Comparison of ENCODE assay signal across 8 mouse cellular contexts in the genomic region with DNA sequence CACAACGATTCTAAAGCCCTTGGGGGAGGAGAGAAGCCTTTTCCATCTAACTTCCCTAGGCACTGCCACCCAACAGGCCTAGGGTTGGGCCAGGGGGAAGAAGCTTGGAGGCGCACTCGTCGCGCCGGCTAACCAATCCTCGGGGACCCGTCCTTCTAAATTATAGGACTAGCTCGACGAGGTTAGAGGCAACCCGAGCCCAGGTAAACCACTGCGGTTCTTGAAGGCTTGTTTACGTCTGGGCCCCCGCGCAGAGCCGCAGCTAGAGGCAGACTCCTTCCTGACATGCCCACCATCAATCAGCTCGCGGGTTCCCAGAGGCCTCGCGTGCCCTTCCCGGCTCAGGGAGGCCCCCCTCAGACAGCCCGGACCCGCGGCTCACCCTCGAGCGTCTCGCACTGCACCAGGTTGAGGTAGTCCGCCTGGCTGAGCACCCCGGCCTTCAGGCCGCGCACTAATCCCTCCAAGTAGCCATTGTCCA. TPM values are rescaled to one million over a fixed set of nuclear protein-coding genes. Genes with fewer than 3 reads are reported as not detected.
DNase-seq lines count a peak whose midpoint lies in the region; ATAC-seq lines count a peak whose summit lies in the region.

No protein-coding gene starts in this region.

- peak overlapping the region; percentile 86 for H3K27ac ChIP-seq in heart, embryonic 13.5 days (replicated peaks)
- H3K27ac ChIP-seq in embryonic facial prominence, embryonic 10.5 days (replicated peaks), result peak overlapping the region; percentile 85
- H3K27ac ChIP-seq in hindbrain, embryonic 16.5 days (ENCODE audit: low read depth, low read length), result peak overlapping the region; percentile 82

- H3K4me1 ChIP-seq in heart, embryonic 13.5 days, result peaks cover 30% of the 10 kb centered on the region
- peaks cover 23% of the 10 kb centered on the region for H3K4me1 ChIP-seq in embryonic facial prominence, embryonic 10.5 days
- peaks cover 29% of the 10 kb centered on the region for H3K4me1 ChIP-seq in hindbrain, embryonic 16.5 days (ENCODE audit: control insufficient read depth, insufficient read depth, low read depth, low read length)
- H3K4me1 ChIP-seq in megakaryocyte, embryonic 14.5 days, result peaks cover 66% of the 10 kb centered on the region

- DNase-seq in heart, adult 18-20 months, result no peak
- DNase-seq in CD4-positive helper T cell, adult 2 months (ENCODE audit: low read depth, low spot score), result peak; percentile 71
- DNase-seq in embryonic facial prominence, embryonic 10.5 days (ENCODE audit: low spot score), result no peak
- DNase-seq in adrenal gland, adult 2 months, result no peak
- DNase-seq in cerebellum, adult 8-10 months, result no peak

- H3K9me3 ChIP-seq in heart, embryonic 13.5 days, result no peaks in the 10 kb centered on the region
- H3K9me3 ChIP-seq in embryonic facial prominence, embryonic 10.5 days, result no peaks in the 10 kb centered on the region
- H3K9me3 ChIP-seq in hindbrain, embryonic 16.5 days (ENCODE audit: control insufficient read depth, low read length), result no peaks in the 10 kb centered on the region
- H3K9me3 ChIP-seq in megakaryocyte, embryonic 14.5 days, result no peaks in the 10 kb centered on the region

- peaks cover 4% of the 10 kb centered on the region; the same call in 1 of the 2 replicates for H3K27me3 ChIP-seq in heart, embryonic 13.5 days (replicated peaks)
- peaks cover 11% of the 10 kb centered on the region for H3K27me3 ChIP-seq in embryonic facial prominence, embryonic 10.5 days (replicated peaks; ENCODE audit: low read depth, poor library complexity, severe bottlenecking)
- no peaks in the 10 kb centered on the region for H3K27me3 ChIP-seq in hindbrain, embryonic 16.5 days (replicated peaks; ENCODE audit: control insufficient read depth, insufficient read depth, low read length)
- no peaks in the 10 kb centered on the region for H3K27me3 ChIP-seq in megakaryocyte, embryonic 14.5 days (replicated peaks)

- peaks cover 8% of the 10 kb centered on the region for H3K36me3 ChIP-seq in heart, embryonic 13.5 days
- H3K36me3 ChIP-seq in embryonic facial prominence, embryonic 10.5 days (replicated peaks), result no peaks in the 10 kb centered on the region
- no peaks in the 10 kb centered on the region for H3K36me3 ChIP-seq in hindbrain, embryonic 16.5 days (ENCODE audit: control insufficient read depth, insufficient read depth, low read length)
- H3K36me3 ChIP-seq in megakaryocyte, embryonic 14.5 days (replicated peaks; ENCODE audit: low read length), result peaks cover 27% of the 10 kb centered on the region

- peak overlapping the region; percentile 98 for H3K4me3 ChIP-seq in heart, embryonic 13.5 days
- H3K4me3 ChIP-seq in embryonic facial prominence, embryonic 10.5 days, result peak overlapping the region; percentile 94
- H3K4me3 ChIP-seq in hindbrain, embryonic 16.5 days (ENCODE audit: low read length), result peak overlapping the region; percentile 73
- peak overlapping the region; percentile 97 for H3K4me3 ChIP-seq in megakaryocyte, embryonic 14.5 days (replicated peaks)

- ATAC-seq in heart, embryonic 13.5 days (ENCODE audit: extremely low read depth, insufficient number of reproducible peaks, low FRiP score, low TSS enrichment), result peak; percentile 49
- ATAC-seq in hindbrain, embryonic 16.5 days, result peak; percentile 81

- peak overlapping the region; percentile 92 for H3K4me2 ChIP-seq in heart, embryonic 13.5 days
- peak overlapping the region; percentile 90 for H3K4me2 ChIP-seq in hindbrain, embryonic 16.5 days (ENCODE audit: low read length)

- WGBS in heart, embryonic 13.5 days, result under 1% methylated on average over 31 of the region's 31 CpGs
- WGBS in embryonic facial prominence, embryonic 10.5 days, result under 1% methylated on average over 31 of the region's 31 CpGs
- under 1% methylated on average over 31 of the region's 31 CpGs for WGBS in hindbrain, embryonic 16.5 days

- peak overlapping the region; percentile 97 for H3K9ac ChIP-seq in heart, embryonic 13.5 days
- H3K9ac ChIP-seq in hindbrain, embryonic 16.5 days (ENCODE audit: low read depth, low read length), result peak overlapping the region; percentile 85

RNA-seq across cellular contexts. Expression of gene Atp6v0d1, which starts 0.4 kb away (rescaled TPM):
- polyA plus RNA-seq in heart, embryonic 13.5 days (2015; fragmentation: Nextera tagmentation; extraction: Ambion mirVana), result 58.1 and 60.9 TPM in 2 replicates
- 10 to 100 TPM; 50.4 to 53.2 TPM for total RNA-seq in heart, adult 18-20 months (2021)
- polyA plus RNA-seq in embryonic facial prominence, embryonic 10.5 days (2016; fragmentation: Nextera tagmentation; extraction: Ambion mirVana), result 64.7 and 64.9 TPM in 2 replicates
- 250 and 273 TPM in 2 replicates for polyA plus RNA-seq in hindbrain, embryonic 16.5 days (2015; fragmentation: Nextera tagmentation; extraction: Ambion mirVana)
- polyA plus RNA-seq in megakaryocyte, embryonic 14.5 days (2012; ENCODE audit: insufficient read depth, low replicate concordance), result 19.8 and 57.3 TPM in 2 replicates
- 100 to 1,000 TPM; 113 to 118 TPM for total RNA-seq in adrenal gland, adult 2 months (2021)
- polyA plus RNA-seq in adrenal gland, adult 2 months (2012; rRNA removed), result 77.6 and 80.3 TPM in 2 replicates

RNA-seq across cellular contexts. Expression of gene Ripor1, which starts 39.6 kb away (rescaled TPM):
- polyA plus RNA-seq in heart, embryonic 13.5 days (2015; fragmentation: Nextera tagmentation; extraction: Ambion mirVana), result 32.1 and 32.5 TPM in 2 replicates
- 10 to 100 TPM; 40.1 to 42.6 TPM for total RNA-seq in heart, adult 18-20 months (2021)
- 13.5 and 15.9 TPM in 2 replicates for polyA plus RNA-seq in embryonic facial prominence, embryonic 10.5 days (2016; fragmentation: Nextera tagmentation; extraction: Ambion mirVana)
- polyA plus RNA-seq in hindbrain, embryonic 16.5 days (2015; fragmentation: Nextera tagmentation; extraction: Ambion mirVana), result 37.2 and 41.7 TPM in 2 replicates
- 19.3 and 27.7 TPM in 2 replicates for polyA plus RNA-seq in megakaryocyte, embryonic 14.5 days (2012; ENCODE audit: insufficient read depth, low replicate concordance)
- total RNA-seq in adrenal gland, adult 2 months (2021), result 10 to 100 TPM; 23.2 to 37.3 TPM
- 29.8 and 33.0 TPM in 2 replicates for polyA plus RNA-seq in adrenal gland, adult 2 months (2012; rRNA removed)

RNA-seq across cellular contexts. Expression of gene Hsd11b2, which starts 46.9 kb away (rescaled TPM):
- polyA plus RNA-seq in heart, embryonic 13.5 days (2015; fragmentation: Nextera tagmentation; extraction: Ambion mirVana), result 1.2 and 1.5 TPM in 2 replicates
- total RNA-seq in heart, adult 18-20 months (2021), result under 1 TPM; 0.21 to 0.22 TPM
- 18.8 and 22.2 TPM in 2 replicates for polyA plus RNA-seq in embryonic facial prominence, embryonic 10.5 days (2016; fragmentation: Nextera tagmentation; extraction: Ambion mirVana)
- polyA plus RNA-seq in hindbrain, embryonic 16.5 days (2015; fragmentation: Nextera tagmentation; extraction: Ambion mirVana), result 6.9 and 8.8 TPM in 2 replicates
- polyA plus RNA-seq in megakaryocyte, embryonic 14.5 days (2012; ENCODE audit: insufficient read depth, low replicate concordance), result 0.12 TPM in 1 of 2 replicates, not detected in the other
- total RNA-seq in adrenal gland, adult 2 months (2021), result under 1 TPM; 0.14 to 0.35 TPM
- 1.2 and 2.2 TPM in 2 replicates for polyA plus RNA-seq in adrenal gland, adult 2 months (2012; rRNA removed)
